Mouse (Mus musculus) large intestine, adult 2 months (tissue): ENCODE measurements around the gene M1ap. TPM values are rescaled to one million over a fixed set of nuclear protein-coding genes. Genes with fewer than 3 reads are reported as not detected.

ENCODE experiments used
- DNase-seq: peaks from one replicate; pipeline ENCODE4 v3.0.0-alpha.2; 2012; ENCODE audit warnings: low read depth, low spot score
- WGBS: fragments of 180-500 bp; shearing (Covaris S2); methylation state at CpG from one replicate; pipeline ENCODE4 v1.1.7; 2018; 5-methylcytosine and 5-hydroxymethylcytosine counted together
- polyA plus RNA-seq: library from polyadenylated mRNA; depleted of rRNA; stranded (reverse); fragments of >200 nt; gene quantifications from 2 replicates; pipeline ENCODE4 v1.2.3, GENCODE M21; 2012

Gene M1ap
- polyA plus RNA-seq, 1 experiment = 0.46 TPM

- no peak for DNase-seq
- 70% methylated on average over 7 of the region's 7 CpGs for WGBS
Measured at GRCm38 (mm10) chr6:83004872-83005271, 58.2 kb downstream of the M1ap start.

DNA sequence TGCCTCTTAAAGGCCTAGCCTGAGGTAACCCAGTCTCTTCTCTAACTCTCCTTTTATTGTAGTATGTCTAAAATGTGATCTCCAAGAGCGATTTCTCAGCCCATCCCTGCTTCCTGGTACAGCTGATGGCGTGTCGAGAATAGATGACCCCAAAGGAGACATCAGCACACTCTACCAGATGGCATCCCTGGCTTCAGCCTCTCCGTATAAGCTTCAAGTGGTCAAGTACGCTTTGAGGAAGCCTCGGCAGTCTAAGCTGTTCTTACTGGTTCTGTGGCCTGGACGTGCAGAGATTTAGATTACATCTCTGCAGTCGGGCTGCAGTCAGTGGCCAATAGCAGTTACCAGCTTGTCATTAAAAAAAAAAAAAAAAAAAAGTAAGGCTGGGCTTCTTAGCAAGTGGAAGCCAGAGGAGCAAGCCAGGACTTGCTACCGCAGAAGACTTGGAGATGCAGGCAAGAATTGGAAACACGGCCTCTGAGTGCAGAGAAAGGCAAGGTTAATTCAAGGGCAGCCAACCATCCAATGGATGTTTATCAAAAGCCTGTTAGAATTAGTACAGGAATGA, 58.8 kb downstream of the M1ap start:
- no peak for DNase-seq
- 80% methylated on average over 10 of the region's 10 CpGs for WGBS

DNA sequence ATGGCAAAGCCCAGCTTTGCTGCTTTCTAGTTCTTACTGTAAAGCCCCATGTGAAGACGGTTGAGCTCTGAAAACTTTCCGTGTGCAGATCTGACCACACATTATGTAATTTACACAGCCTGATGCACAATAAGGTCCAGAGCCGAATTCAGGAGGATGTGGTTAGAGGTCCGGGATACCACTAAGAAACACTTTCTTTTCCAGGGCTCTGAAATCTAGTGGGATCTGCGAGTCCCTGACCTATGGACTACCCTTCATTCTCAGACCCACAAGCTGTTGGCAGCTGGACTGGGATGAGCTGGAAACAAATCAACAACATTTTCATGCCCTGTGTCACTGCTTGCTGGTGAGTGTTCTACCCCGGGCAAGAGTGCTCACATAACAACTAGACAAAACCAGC, 59.4 kb downstream of the M1ap start:
- no peak for DNase-seq
- 76% methylated on average over 6 of the region's 6 CpGs for WGBS

DNA sequence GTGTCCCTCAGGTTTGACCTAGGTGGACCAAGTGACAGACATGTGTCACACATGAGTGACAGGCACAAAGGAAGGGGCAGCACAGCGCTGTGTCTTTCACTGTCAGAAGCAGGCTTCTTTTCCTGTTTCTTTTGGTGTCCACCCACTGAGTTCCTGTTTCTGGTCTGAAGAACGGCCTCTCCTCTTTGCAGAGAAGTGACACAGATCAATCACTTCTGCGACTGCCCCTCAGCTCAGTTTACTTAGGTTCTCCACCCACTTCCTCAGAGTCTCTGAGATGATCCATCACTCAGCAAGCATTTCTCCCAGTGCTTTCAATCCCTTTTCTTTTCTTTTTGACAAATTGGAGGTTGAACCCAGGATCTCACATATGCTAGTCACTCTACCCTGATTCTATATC, 62.0 kb downstream of the M1ap start:
- no peak for DNase-seq
- WGBS = 56% methylated on average over 3 of the region's 3 CpGs

DNA sequence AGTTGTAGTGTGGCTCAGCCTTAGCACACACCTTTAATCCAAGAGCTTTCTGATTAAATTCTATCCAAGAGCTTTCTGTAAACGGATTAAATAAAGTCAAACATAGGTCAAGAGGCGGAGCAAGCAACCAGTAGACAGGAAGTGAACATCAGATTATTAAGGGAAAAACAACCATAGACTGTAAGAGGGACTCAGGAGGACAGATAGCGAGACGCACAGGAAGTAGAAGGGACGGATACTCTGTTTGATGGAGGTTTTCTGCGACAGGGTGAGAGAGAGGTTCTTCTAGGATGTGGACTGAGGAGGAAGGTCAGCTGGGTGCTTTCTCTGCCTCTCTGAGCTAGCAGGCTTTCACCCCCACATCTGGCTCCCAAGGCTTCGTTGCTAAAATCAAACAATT, 63.3 kb downstream of the M1ap start:
- DNase-seq = no peak
- 59% methylated on average over 7 of the region's 7 CpGs for WGBS

- DNase-seq = no peak
- WGBS = 71% methylated on average over 7 of the region's 7 CpGs
Measured at GRCm38 (mm10) chr6:83011255-83011654, 64.6 kb downstream of the M1ap start.

- 45% methylated on average over 6 of the region's 6 CpGs for WGBS
- no peak for DNase-seq
Measured at GRCm38 (mm10) chr6:83011756-83012155, 65.1 kb downstream of the M1ap start.

DNA sequence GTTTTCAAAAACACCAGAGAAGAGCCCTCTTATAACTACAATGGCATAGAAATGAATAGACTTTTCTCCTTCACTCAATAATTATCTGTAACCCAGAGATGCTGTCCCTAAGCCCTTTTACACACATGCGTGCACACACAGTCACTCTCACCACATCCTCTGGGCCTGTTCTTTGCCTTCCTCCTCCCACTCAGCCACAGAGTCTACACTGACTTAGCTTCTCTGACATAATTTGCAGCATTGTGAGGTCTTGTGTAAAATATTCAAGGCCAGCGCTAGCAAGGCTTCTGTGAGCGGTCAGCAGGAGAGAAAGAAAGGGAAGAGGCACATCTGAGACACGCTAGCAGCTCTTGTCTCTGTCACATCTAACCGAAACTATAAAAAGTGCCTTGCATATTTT, 66.7 kb downstream of the M1ap start:
- 76% methylated on average over 5 of the region's 5 CpGs for WGBS

GRCm38 (mm10) chr6:83014482-83015466, 68.1 kb downstream of the M1ap start:
- WGBS = 37% methylated on average over 12 of the region's 12 CpGs
- DNase-seq = no peak

More for the DNA sequence above, 66.7 kb downstream of the M1ap start:
- no peak for DNase-seq

DNA sequence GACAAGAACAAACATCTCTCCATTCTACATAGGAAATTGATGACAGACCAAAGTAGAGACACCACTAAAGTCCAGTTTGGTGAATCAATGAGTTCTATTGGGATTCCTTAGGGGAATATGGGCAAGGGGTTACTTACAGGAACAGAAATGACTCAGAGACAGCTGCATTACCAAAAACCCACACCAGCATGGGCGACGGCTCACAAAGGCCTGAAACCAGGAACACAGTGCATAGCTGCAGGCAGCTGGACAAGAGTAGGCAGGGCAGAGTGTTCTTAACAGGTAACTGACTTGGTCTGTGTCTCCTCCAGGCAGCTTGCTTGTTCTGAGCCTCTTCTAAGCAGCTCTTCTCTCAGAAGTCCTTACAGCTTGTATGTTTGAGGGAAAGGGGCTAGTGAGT, 69.0 kb downstream of the M1ap start:
- DNase-seq = no peak
- WGBS = 84% methylated on average over 2 of the region's 2 CpGs

DNA sequence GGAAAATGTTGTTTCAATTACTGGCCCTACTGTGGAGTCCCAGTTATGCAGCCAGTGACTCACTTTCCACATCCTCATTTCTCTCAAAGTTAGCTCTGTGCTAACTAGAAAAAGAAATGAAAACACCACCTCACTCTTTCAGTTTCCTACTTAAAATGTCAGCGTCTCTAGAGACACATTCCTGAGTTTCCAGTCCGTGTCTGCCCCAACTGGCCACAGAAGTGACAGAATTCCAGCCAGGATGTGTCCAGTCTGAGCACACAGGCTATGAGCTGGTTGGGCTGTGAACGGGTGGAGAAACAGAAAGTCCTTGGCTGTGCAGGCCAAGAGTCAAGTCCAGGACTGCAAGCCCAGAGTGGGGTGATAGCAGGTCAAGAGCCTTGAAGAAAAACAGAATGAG, 70.5 kb downstream of the M1ap start:
- DNase-seq = no peak
- WGBS = 30% methylated on average over 3 of the region's 3 CpGs

DNA sequence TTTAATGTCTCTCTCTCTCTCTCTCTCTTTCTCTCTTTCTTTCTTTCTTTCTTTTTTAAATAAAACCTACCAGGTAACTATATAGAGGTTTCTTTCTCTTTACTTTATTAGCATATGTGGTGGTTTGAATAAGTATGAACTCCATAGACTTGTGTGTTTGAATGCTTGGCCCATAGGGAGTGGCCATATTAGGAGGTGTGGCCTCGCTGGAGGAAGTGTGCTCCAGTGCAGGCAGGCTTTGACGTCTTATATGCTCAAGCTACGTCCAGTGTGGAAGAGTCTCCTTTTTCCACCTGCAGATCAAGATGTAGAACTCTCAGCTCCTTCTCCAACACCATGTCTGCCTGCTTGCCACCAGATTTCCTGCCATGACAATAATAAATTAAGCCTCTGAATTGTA, 72.3 kb downstream of the M1ap start:
- DNase-seq = no peak
- whole genome bisulfite sequencing = 74% methylated on average over 3 of the region's 3 CpGs

DNA sequence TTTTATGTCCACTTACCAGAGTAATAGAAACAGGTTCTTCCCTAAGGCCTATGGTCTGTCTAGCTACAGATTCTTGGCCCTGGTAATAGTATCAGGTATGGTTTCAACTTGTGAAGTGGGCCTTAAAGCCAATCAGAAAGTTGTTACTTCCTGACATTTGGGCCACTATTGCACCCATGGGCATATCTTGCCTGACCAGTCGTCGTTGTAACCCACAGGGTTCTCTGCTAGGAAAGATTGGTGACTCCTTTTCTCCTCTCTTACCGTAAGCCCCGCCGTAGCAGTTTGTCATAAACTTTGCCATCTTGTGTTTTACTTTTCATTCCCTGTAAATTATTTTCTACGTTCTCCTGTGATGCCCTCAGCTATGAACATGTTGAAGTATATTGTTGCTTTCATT, 73.4 kb downstream of the M1ap start:
- 89% methylated on average over 6 of the region's 6 CpGs for WGBS
- no peak for DNase-seq

DNA sequence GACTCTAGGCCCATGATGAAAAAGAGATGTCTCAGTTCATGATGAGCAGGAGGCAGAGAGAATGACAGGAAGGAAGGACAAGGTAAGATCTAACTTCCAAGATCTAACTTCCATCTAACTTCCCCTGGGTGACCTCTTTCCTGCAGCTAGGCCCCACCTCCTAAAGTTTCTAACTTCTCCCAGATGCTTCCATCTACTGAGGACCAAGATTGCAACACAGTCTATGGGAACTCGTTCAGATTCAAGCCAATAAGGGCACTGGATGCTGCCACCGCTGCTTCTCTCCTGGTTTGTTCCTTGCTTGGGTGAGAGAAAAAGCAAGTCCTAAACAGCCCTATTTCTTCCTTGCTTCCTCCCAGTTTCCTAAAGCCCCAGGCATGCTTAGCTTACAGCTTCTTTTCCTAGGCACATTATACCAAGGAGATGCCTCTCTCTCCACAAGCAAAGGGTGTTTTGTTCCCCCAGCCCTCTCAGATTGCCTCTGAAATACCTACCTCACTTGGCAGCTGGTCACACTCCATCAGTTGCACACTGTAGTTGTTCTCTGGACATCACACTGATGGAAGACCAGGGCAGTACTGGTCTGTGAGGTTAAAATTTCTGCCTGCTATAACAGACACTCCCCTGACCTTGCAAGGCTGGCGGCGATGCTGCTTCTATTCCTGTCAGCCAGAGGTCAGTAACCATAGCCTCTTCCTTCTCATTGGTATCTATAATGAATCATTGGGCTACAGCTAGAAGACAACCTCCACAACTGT, 74.3 kb downstream of the M1ap start:
- WGBS = 77% methylated on average over 4 of the region's 4 CpGs
- no peak for DNase-seq

DNA sequence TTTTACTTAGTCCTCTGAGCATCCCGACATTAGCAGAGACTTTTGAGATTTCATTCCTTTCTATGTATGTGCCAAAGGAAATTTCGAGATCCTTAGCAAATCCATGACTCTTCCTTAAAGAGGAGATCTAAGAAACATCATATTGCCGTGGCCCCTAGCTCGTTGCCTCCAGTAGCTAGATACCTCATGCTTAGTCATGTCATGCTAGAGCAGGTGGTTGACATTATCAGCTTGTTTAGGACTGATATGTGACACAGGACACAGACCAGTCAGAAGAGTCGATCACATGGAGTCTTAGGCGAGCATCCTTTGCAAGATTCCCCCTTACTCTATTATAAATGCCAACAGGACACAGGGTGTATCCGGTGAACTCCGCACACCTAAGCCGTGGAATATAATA, 76.3 kb downstream of the M1ap start:
- no peak for DNase-seq
- WGBS = 87% methylated on average over 9 of the region's 9 CpGs

- no peak for DNase-seq
- WGBS = 59% methylated on average over 2 of the region's 2 CpGs
Measured at GRCm38 (mm10) chr6:83023786-83024185, 77.1 kb downstream of the M1ap start.

DNA sequence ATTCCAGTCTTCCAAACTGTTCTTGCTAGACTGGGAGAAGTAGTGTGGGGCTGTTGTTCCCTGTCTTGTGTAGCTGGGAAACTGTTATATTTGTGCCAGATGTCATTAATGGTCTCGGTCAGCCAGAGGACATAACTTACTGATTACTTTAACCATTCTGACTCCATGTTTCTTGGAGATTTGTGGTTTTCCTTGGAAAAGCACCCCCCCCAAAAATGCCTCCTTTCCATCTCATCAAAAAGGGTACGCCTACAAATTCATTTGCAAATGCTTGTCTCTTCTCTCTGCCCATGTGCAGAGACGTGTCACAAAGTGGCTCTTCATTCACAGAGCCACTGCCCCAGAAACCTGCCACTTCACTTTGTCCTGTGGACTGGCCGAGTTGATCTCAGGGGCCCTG, 77.7 kb downstream of the M1ap start:
- 75% methylated on average over 4 of the region's 4 CpGs for WGBS
- no peak for DNase-seq

- 89% methylated on average over 4 of the region's 4 CpGs for WGBS
- no peak for DNase-seq
Measured at GRCm38 (mm10) chr6:83025221-83025620, 78.5 kb downstream of the M1ap start.

DNA sequence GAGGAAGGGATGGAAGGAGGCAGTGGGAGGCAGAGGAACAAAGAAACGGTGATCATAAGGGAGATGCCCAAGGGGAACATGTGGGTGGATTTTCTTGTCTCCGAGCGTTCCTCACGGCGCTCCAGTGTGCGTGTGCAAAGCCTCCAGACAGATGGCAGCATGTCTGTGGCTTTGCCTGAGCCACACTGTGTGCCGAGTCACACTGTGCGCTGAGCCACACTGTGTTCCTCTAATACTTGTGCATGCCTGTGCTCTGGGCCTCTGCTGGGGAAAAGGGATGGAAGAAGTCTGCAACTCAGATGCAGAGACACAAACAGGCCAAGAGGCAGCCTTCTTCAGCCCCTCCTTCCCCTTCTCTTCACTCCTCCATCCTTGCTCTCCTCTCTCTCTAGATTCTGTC, 80.6 kb downstream of the M1ap start:
- DNase-seq = no peak
- WGBS = 80% methylated on average over 8 of the region's 8 CpGs

DNA sequence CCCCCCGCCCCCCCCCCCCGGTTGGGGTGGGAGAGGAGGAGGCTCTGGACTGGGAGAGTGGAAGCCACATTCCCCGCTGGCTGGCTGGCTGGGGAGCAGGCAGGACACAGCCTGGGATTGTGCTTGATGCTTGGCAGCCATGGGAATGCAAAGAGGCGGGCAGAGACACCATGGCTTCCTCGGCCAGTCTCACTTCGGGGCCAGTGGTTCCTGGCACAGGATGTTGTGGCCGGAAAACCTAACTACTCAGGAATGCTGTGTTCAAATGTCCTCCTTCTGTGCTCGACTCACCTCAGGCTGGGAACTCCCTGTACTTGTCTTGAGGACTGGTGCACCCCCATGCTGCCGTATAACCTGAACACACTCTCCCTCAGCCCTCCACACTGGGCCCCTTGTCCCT, 81.0 kb downstream of the M1ap start:
- WGBS = 54% methylated on average over 8 of the region's 9 CpGs
- no peak for DNase-seq

- WGBS = 74% methylated on average over 10 of the region's 10 CpGs
- DNase-seq = no peak
Measured at GRCm38 (mm10) chr6:83029777-83030176, 83.1 kb downstream of the M1ap start.
